Mouse (Mus musculus): ENCODE measurements around the gene Gpr183.

DNA sequence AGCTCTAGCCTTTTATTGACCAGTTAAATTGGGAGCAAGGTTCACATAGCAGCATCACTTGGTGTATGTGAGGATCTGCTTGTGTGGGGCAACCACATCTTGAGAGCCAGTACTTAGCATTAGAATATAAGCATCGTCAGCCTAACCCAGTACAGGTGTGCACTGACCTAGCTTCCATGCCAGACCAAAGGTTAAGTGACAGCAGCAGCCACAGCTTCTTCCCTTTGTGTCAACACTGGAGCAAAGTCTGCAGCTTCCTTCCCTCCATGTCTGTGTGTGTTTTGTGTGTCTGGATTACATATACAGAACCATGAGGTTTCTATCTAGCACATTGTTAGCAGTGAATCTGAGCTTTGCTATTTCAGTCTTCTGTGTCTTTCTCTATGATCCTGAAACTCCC lies 16.5 kb upstream of the Gpr183 start:
- no peak for TF ChIP-seq CTCF (IDR thresholded peaks at IDR 0.05; ENCODE audit: control insufficient read depth, insufficient read depth, insufficient read length)
- TF ChIP-seq MAX (IDR thresholded peaks at IDR 0.05), result no peak
- TF ChIP-seq USF1 (IDR thresholded peaks at IDR 0.05; ENCODE audit: low read depth), result no peak
- no peak for TF ChIP-seq MYOG (IDR thresholded peaks at IDR 0.05; ENCODE audit: control insufficient read depth, extremely low read depth, insufficient read length)
- no peak for TF ChIP-seq MYOD1 (IDR thresholded peaks at IDR 0.05; ENCODE audit: control insufficient read depth, insufficient read length, low read depth)
- TF ChIP-seq CEBPB (IDR thresholded peaks at IDR 0.05; ENCODE audit: low read depth), result no peak

Data from C2C12 (cell line).